Mouse (Mus musculus): Measurements from ENCODE around the gene Exd1. TPM values are rescaled to one million over a fixed set of nuclear protein-coding genes. Genes with fewer than 3 reads are reported as not detected.

The Exd1 gene
- polyA plus RNA-seq, 1 experiment from 2014 or later = 0.71 TPM

- no peak overlapping the region for H3K4me3 ChIP-seq (replicated peaks)
- no peaks in the 10 kb centered on the region for H3K9me3 ChIP-seq (replicated peaks)
- no peak overlapping the region for H3K4me2 ChIP-seq
- no peaks in the 10 kb centered on the region for H3K4me1 ChIP-seq
- H3K27ac ChIP-seq = 0 out of 2 replicates have a peak overlapping the region, but pooled peaks have one; percentile 18
- peak; percentile 43; the same call in 1 of the 2 replicates for ATAC-seq (replicated peaks; ENCODE audit: low FRiP score)
- no peak overlapping the region for H3K9ac ChIP-seq
- 73% methylated on average over 7 of the region's 7 CpGs for WGBS
- H3K36me3 ChIP-seq = peaks cover 18% of the 10 kb centered on the region
- H3K27me3 ChIP-seq = no peaks in the 10 kb centered on the region
Measured at GRCm38 (mm10) chr2:119566182-119566855, 18.9 kb upstream of the Exd1 start.

DNA sequence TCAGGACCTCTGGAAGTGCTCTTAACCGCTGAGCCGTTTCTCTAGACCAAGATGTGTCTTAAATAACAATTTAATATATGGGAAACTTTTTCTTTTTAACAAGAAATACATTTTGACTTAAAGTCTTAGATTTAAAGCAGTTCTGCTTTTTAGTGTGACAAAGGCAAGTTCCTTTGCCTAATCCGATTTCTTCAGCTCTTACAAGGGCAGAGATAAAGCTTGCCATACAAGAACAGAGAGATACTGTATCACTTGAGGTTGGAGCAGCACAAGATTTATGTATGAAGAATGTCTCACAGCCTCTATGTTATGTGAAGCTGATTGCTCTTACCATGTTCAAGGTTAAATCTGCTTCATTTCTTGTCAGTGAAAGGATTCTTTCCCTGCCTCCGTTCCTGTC lies 17.9 kb upstream of the Exd1 start:
- Histone ChIP-seq H3K4me2 (no peak overlapping the region), H3K27me3 (no peaks in the 10 kb centered on the region), H3K27ac (no peak overlapping the region), H3K4me3 (replicated peaks) (no peak overlapping the region), H3K36me3 (peaks cover 18% of the 10 kb centered on the region), H3K4me1 (no peaks in the 10 kb centered on the region), H3K9me3 (replicated peaks) (no peaks in the 10 kb centered on the region), H3K9ac (no peak overlapping the region)
- 83% methylated on average over 4 of the region's 4 CpGs for WGBS
- ATAC-seq (replicated peaks; ENCODE audit: low FRiP score) = no peak

- Histone ChIP-seq H3K27ac (no peak overlapping the region), H3K36me3 (peaks cover 18% of the 10 kb centered on the region), H3K9me3 (replicated peaks) (no peaks in the 10 kb centered on the region), H3K4me1 (peaks cover 11% of the 10 kb centered on the region), H3K4me3 (replicated peaks) (no peak overlapping the region), H3K4me2 (no peak overlapping the region), H3K27me3 (no peaks in the 10 kb centered on the region), H3K9ac (no peak overlapping the region)
- no peak for ATAC-seq (replicated peaks; ENCODE audit: low FRiP score)
- 80% methylated on average over 3 of the region's 3 CpGs for WGBS
Measured at GRCm38 (mm10) chr2:119561794-119562193, 14.4 kb upstream of the Exd1 start.

GRCm38 (mm10) chr2:119558737-119559340 lies 11.4 kb upstream of the Exd1 start:
- Histone ChIP-seq H3K27me3 (no peaks in the 10 kb centered on the region), H3K4me1 (peaks cover 11% of the 10 kb centered on the region), H3K4me2 (no peak overlapping the region), H3K27ac (peak overlapping the region; percentile 52), H3K36me3 (peaks cover 14% of the 10 kb centered on the region), H3K4me3 (replicated peaks) (no peak overlapping the region), H3K9me3 (replicated peaks) (no peaks in the 10 kb centered on the region), H3K9ac (no peak overlapping the region)
- no peak for ATAC-seq (replicated peaks; ENCODE audit: low FRiP score)
- WGBS = 66% methylated on average over 7 of the region's 7 CpGs

DNA sequence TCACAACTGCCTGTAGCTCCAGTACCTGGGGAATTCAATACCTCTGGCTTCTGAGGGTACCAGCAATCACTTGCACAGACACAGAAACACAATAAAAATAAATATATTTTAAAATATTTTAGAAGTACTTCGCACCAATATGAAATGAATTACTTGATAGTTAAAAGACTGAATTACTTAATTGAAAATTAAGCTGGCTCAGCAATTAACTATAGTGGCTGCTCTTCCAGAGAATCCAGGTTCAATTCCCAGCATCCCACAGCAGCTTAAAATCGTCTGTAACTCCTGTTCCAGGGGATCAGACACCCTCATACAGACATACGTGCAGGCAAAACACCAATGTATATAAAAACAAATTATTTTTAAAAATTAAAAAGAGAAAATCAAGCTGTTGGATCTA lies 10.6 kb upstream of the Exd1 start:
- Histone ChIP-seq H3K4me2 (no peak overlapping the region), H3K9ac (no peak overlapping the region), H3K27ac (no peak overlapping the region), H3K4me3 (replicated peaks) (no peak overlapping the region), H3K36me3 (peaks cover 8% of the 10 kb centered on the region), H3K4me1 (peaks cover 11% of the 10 kb centered on the region), H3K9me3 (replicated peaks) (no peaks in the 10 kb centered on the region), H3K27me3 (no peaks in the 10 kb centered on the region)
- ATAC-seq (replicated peaks; ENCODE audit: low FRiP score) = no peak
- 82% methylated on average over 3 of the region's 3 CpGs for WGBS

GRCm38 (mm10) chr2:119549678-119550077 lies 2.3 kb upstream of the Exd1 start:
- Histone ChIP-seq H3K27me3 (no peaks in the 10 kb centered on the region), H3K27ac (no peak overlapping the region), H3K9ac (no peak overlapping the region), H3K4me2 (no peak overlapping the region), H3K36me3 (no peaks in the 10 kb centered on the region), H3K4me1 (peaks cover 23% of the 10 kb centered on the region), H3K9me3 (replicated peaks) (no peaks in the 10 kb centered on the region), H3K4me3 (replicated peaks) (no peak overlapping the region)
- no peak for ATAC-seq (replicated peaks; ENCODE audit: low FRiP score)
- WGBS = 83% methylated on average over 2 of the region's 2 CpGs

GRCm38 (mm10) chr2:119548691-119549090 lies 1.3 kb upstream of the Exd1 start:
- Histone ChIP-seq H3K27ac (no peak overlapping the region), H3K4me1 (peaks cover 23% of the 10 kb centered on the region), H3K36me3 (no peaks in the 10 kb centered on the region), H3K27me3 (no peaks in the 10 kb centered on the region), H3K9me3 (replicated peaks) (no peaks in the 10 kb centered on the region), H3K9ac (peak overlapping the region; percentile 65), H3K4me2 (peak overlapping the region; percentile 82), H3K4me3 (replicated peaks) (peak overlapping the region; percentile 74)
- 72% methylated on average over 5 of the region's 5 CpGs for WGBS
- no peak for ATAC-seq (replicated peaks; ENCODE audit: low FRiP score)

GRCm38 (mm10) chr2:119548371-119548660 lies 889 bp upstream of the Exd1 start:
- no peaks in the 10 kb centered on the region for H3K36me3 ChIP-seq
- H3K4me2 ChIP-seq = peak overlapping the region; percentile 82
- peak overlapping the region; percentile 74 for H3K4me3 ChIP-seq (replicated peaks)
- H3K27ac ChIP-seq = peak overlapping the region; percentile 72; the same call in 1 of the 2 replicates
- no peaks in the 10 kb centered on the region for H3K9me3 ChIP-seq (replicated peaks)
- 6% methylated on average over 3 of the region's 3 CpGs for WGBS
- ATAC-seq (replicated peaks; ENCODE audit: low FRiP score) = no peak
- H3K9ac ChIP-seq = peak overlapping the region; percentile 65
- H3K4me1 ChIP-seq = peaks cover 23% of the 10 kb centered on the region
- H3K27me3 ChIP-seq = no peaks in the 10 kb centered on the region

DNA sequence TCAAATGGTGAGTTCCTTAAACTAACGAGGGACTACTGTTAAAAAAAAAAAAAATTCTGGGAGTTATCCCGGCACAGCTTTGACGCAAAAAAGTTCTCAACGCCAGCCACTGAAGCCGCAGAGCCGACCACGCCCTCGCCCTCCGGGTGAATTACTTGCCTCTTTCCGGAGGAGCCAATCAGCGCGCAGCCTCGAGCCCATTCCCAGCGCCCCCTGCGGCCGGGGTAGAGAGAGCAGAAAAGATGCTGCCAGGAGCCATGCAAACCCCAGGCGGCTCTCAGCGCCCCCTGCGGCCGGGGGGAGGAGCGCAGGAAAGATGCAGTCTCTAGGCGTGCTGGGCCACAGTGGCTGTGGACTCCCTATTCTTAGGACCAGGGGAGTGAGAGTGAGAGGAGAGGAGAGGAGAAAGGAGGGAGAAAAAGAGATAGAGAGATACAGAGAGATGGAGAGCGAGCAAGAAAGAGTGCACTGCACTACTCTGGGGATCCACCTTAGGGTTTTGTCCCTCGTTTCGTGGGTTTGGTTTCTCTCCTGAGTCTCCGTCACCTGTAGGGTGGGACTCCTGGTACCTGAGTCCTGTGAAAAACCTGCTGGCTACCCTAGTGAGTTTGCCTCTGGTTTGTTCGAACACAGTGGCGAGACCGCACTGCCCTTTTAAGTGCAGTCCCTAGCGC lies 442 bp downstream of the Exd1 start:
- H3K4me1 ChIP-seq = peaks cover 23% of the 10 kb centered on the region
- peak; percentile 84 for ATAC-seq (replicated peaks; ENCODE audit: low FRiP score)
- H3K27me3 ChIP-seq = no peaks in the 10 kb centered on the region
- H3K27ac ChIP-seq = peak overlapping the region; percentile 87
- peak overlapping the region; percentile 50 for H3K9ac ChIP-seq
- WGBS = under 1% methylated on average over 30 of the region's 30 CpGs
- H3K36me3 ChIP-seq = no peaks in the 10 kb centered on the region
- H3K9me3 ChIP-seq (replicated peaks) = no peaks in the 10 kb centered on the region
- H3K4me2 ChIP-seq = peak overlapping the region; percentile 82
- H3K4me3 ChIP-seq (replicated peaks) = peak overlapping the region; percentile 74

- Histone ChIP-seq H3K36me3 (no peaks in the 10 kb centered on the region), H3K4me2 (no peak overlapping the region), H3K9me3 (replicated peaks) (no peaks in the 10 kb centered on the region), H3K4me1 (peaks cover 15% of the 10 kb centered on the region), H3K27me3 (no peaks in the 10 kb centered on the region), H3K4me3 (replicated peaks) (no peak overlapping the region), H3K9ac (no peak overlapping the region), H3K27ac (no peak overlapping the region)
- 72% methylated on average over 2 of the region's 2 CpGs for WGBS
- no peak for ATAC-seq (replicated peaks; ENCODE audit: low FRiP score)
Measured at GRCm38 (mm10) chr2:119543656-119544055, 3.8 kb downstream of the Exd1 start.

GRCm38 (mm10) chr2:119542106-119542505 lies 5.3 kb downstream of the Exd1 start:
- H3K9ac ChIP-seq = no peak overlapping the region
- H3K27me3 ChIP-seq = no peaks in the 10 kb centered on the region
- H3K27ac ChIP-seq = no peak overlapping the region
- H3K4me3 ChIP-seq (replicated peaks) = no peak overlapping the region
- WGBS = 24% methylated on average over 1 of the region's 1 CpGs
- no peaks in the 10 kb centered on the region for H3K9me3 ChIP-seq (replicated peaks)
- H3K4me1 ChIP-seq = peaks cover 6% of the 10 kb centered on the region
- no peaks in the 10 kb centered on the region for H3K36me3 ChIP-seq
- H3K4me2 ChIP-seq = no peak overlapping the region
- no peak for ATAC-seq (replicated peaks; ENCODE audit: low FRiP score)

GRCm38 (mm10) chr2:119538802-119539201 lies 8.6 kb downstream of the Exd1 start:
- no peaks in the 10 kb centered on the region for H3K4me1 ChIP-seq
- no peak overlapping the region for H3K4me3 ChIP-seq (replicated peaks)
- H3K9me3 ChIP-seq (replicated peaks) = no peaks in the 10 kb centered on the region
- no peak for ATAC-seq (replicated peaks; ENCODE audit: low FRiP score)
- H3K27ac ChIP-seq = no peak overlapping the region
- no peak overlapping the region for H3K9ac ChIP-seq
- no peak overlapping the region for H3K4me2 ChIP-seq
- no peaks in the 10 kb centered on the region for H3K36me3 ChIP-seq
- WGBS = 81% methylated on average over 9 of the region's 9 CpGs
- H3K27me3 ChIP-seq = no peaks in the 10 kb centered on the region

Measured in kidney, embryonic 15.5 days (tissue).